Mouse (Mus musculus): ENCODE measurements around the gene Lrch4.

DNA sequence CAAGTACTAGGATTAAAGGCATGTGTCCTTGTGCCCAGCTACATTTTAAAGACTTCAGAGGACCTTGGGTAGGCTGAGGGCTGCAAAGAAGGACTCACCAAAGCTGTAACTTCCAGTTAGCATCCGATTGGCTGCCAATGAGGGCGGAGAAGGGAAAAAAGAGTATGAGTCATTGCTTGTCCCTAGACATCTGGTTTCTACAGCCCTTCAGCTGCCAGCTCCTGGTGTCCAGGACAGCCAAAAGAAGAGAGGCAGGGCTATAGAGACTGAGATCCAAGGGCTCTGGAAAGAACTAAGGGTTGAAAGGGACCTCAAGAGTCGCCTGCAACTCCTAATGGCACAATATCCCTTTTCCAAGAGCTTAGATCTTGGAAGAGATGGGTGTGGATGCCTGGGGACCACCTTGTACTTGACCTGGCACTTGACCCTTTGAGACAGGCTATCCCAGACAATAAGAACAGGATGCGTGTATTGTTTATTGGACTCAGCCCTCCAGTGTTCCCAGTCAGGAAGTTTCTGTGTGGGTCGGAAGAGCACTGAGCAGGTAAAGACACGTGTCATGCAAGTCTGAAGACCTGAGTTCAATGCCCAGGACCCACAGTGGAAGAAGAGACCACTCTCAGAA lies 31.3 kb downstream of the Lrch4 start:
- TF ChIP-seq CTCF (IDR thresholded peaks at IDR 0.05; ENCODE audit: low read depth): no peak
- no peak for TF ChIP-seq EP300 (IDR thresholded peaks at IDR 0.05; ENCODE audit: low read depth)
